Mouse (Mus musculus): ENCODE data around the gene Ccdc13. TPM values are rescaled to one million over a fixed set of nuclear protein-coding genes. Genes with fewer than 3 reads are reported as not detected.

The Ccdc13 gene
- total RNA-seq, 1 experiment from 2014 or later, result not detected

DNA sequence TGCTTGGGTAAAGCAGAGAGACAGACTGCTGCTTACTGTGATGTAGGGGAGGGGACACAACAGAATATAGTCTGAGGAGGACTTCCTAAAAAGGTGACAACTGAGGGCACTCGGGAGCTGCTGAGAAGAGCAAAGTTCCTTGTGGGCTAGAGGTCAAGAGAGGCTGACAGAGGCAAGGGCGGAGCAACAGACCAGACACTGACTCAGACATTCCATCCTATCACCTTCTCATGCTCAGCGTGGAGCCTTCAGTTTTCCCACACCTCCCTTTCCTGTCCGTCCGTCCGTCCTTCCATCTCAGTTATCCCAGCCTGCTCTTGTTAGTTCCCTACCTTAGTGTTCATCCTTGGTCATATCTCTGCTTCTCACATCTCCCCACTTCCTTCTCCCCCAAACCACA lies 24.1 kb downstream of the Ccdc13 start:
- no peak for ATAC-seq (ENCODE audit: extremely low read depth, insufficient number of reproducible peaks, low FRiP score, poor library complexity, severe bottlenecking)

DNA sequence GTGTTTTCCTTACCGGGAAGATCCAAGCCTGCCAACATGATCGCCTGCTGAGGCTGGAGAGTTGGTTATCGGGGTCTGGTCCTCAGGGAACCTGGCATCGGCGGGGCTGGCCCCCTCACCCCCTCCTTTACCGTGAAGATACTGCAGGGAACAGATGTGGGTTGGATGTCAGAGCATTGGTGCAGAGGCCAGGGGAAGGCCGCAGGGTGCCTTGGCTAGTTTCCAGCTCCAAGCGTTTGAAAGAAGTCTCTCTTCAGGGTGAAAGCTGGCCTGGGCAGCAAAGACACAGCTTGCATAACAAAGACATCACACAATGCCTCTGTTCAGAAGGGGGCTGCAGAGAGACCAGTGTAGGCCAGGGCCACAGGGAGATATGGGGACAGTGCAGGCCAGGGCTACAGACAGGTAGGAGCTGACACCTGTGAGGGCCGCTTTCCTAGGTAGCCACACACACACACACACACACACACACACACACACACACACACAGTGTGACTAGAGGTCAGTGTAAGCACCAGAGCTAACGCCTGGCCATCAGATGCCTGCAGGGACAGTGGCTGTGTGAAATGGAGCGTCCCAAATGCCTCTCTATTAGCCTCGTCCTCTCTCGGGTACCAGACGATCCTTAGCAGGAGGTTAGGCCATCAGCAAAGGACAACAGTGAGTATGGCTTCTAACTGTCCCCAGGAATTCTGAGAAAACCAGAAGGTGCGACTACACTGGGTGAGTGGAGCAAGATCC lies 29.0 kb downstream of the Ccdc13 start:
- no peak for ATAC-seq (ENCODE audit: extremely low read depth, insufficient number of reproducible peaks, low FRiP score, poor library complexity, severe bottlenecking)

DNA sequence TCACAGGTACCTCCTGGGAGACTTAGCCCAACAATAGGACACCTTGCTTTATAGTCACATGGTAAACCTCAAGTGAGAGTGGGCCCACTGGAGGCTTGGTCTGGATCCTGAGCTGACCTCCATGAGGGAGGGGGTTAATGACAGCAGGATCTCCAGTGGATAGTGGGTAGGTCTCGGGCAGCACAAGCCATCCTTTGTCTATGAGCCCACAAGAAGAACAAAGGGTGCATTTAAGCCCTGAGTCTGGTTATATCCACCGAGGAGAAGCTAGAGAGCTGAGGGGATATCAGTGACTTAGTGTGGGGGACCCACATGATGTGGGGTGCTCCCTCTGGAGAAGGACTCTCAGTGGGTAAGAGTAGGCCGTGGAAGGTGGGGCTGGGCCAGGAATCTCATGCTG lies 30.8 kb downstream of the Ccdc13 start:
- ATAC-seq (ENCODE audit: extremely low read depth, insufficient number of reproducible peaks, low FRiP score, poor library complexity, severe bottlenecking), result no peak

DNA sequence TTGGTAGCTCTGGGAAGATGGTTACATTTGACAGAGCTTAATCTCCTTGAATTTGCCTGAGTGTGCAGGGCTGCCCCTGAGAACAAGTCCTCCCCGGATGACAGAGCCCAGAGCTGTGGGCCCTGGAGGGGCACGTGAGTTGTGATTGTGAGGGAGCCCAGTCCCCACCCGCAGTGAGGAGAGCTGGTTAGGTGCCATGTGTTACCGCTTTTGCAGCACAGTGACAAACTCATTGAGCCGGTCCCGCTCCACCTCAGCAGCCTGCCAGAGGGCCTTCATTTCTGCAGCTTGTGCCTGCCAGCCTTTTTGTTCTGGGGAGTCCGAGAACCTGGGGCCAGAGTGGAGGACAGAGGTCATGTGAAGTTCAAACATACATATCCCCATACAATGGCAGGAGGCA lies 31.3 kb downstream of the Ccdc13 start:
- no peak for ATAC-seq (ENCODE audit: extremely low read depth, insufficient number of reproducible peaks, low FRiP score, poor library complexity, severe bottlenecking)

DNA sequence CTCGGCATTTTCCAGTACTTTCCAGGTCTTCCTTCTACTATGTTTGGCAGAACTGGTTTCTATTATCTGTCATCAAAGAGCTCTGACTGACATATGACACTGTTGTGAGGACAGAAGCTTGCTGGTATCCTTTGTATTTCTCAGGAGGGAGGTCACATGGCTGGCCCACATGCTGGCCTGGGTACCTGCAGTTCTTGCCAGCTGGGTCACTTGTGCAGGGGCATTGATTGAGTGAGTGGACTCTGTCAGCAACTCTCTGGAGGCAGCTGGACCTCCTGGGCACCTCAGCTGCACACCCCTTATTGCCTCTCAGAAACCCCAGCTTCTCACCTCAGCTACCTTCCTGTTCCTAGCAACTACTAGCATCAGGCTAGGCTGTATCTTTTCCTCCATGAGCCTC lies 31.7 kb downstream of the Ccdc13 start:
- no peak for ATAC-seq (ENCODE audit: extremely low read depth, insufficient number of reproducible peaks, low FRiP score, poor library complexity, severe bottlenecking)

DNA sequence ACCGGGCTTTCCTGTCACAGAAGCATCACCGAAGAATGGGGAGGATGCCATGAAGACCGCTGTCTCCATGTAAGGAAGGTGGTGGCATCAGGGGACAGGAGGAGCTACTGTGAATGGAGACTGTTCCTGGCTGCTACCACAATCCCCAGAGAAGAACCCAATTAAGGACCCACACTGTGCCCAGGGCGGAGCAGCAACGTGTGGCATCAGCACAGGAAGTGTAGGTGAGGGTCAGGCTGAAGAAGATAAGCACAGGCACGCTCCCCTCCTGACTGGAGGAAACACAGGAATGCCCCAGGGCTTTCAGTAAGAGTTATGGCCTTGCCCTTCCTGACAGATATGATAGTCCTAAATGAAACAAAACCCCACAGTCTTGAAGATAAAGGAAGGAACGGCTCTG lies 36.5 kb downstream of the Ccdc13 start:
- no peak for ATAC-seq (ENCODE audit: extremely low read depth, insufficient number of reproducible peaks, low FRiP score, poor library complexity, severe bottlenecking)

DNA sequence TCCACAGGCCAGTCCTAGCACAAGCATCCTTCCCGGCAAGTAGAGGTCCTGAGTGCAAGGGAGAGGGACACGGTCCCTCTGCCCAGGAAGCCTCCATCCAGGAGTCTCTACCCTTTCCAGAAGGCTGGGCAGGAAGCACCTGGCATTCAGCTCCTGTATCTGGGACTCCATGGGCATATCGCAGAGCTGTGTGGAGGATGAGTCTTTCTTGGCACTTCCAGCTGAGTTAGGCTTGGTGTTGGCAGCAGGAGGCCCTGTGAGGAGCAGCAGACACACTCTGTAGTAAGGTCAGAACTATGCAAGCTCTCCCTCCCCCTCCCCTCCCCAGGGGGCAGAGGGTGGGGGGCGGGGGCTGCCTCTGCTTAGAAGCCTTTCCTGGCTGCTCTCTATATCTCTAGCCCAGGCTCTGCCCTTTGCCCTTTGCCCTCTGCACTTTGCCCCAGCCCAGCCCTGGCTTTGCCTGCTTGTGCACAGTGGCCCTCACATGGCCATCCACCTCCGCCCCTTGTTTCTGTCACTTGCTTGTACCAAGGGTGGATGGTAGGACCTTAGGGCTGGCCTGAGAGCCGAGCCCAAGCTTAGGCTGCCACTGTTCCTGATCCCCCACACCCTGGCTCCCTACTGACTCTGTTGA lies 40.3 kb downstream of the Ccdc13 start:
- no peak for ATAC-seq (ENCODE audit: extremely low read depth, insufficient number of reproducible peaks, low FRiP score, poor library complexity, severe bottlenecking)

DNA sequence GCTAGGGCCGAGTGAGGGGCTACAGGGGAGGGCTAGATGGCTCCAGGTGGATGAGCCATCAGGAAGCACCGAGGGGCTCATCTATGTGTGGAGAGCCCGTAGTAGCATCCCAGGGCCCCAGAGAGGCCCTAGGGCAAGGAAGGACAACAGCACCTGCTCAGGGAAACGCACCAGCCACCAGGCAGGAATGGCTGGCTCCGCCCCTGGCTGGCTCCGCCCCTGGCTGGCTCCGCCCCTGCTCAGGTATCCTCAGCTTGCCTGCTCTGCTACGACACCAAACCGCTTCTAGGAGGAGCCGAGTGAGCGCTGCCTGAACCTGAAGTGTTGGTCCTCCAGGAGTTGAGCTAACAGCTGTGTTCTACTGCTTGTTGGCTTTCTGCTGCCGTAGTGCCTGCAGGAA lies 41.5 kb downstream of the Ccdc13 start:
- ATAC-seq (ENCODE audit: extremely low read depth, insufficient number of reproducible peaks, low FRiP score, poor library complexity, severe bottlenecking), result no peak

DNA sequence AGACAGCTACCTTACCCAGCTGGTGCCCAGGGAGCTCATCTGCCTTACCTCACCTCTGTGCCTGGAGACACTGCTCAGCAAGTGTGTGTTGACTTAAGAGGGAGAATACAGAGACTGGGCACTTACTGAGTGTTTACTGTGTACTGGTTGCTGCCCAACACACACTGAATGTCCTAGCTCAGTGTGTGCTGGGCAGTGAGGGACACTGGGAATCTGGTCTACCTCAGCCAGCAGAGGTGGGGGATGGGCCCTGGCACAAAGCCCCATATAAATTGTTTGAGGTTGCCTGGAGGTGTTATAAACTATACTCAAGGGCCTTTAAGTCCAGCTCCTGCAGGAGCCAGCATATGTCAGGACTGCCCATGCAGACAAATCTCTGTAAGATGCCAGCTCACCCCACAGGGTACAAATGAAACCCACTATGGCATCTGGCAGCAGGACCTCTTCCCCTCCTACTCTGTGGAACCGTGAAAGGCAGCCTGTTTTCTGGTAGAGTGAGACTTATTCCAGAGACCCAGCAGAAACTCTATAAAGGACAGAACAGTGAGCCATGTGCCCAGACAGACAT lies 44.2 kb downstream of the Ccdc13 start:
- no peak for ATAC-seq (ENCODE audit: extremely low read depth, insufficient number of reproducible peaks, low FRiP score, poor library complexity, severe bottlenecking)

DNA sequence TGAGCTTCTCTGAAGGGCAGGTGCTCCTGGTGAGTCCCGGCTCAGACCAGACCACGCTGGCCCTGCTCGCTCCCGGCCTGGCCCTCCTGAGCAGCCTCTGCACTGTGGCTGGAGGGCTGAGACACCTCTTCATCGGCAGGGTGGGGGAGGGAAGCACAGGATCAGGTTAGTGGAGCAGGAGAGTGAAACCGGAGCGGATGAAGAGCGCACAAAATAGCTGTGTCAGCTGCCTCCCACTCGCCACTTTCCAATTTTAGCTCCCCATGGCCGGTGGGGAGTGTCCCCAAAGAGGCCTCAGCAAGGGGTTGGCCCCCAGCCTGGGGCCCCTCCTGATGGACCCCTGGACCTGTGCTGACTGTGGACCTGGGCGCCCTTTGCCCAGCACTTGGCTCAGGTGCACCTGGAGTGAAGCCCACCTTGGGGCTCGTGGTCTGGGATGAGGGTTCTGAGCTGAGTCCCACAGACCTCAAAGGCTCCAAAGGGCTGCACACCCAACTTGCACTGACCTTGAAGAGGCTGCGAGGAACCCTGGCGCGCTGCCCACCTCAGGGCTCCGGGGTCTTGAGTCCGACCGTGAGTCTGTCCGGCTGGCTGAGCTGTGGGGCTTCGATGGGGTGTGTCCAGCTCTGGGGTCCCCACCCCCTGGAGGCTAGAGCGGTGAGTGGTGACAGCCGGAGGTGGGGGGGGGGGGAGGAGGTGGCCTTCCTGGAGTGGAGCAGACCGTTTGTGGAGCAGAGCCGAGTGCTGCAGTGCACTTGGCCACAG lies 47.3 kb downstream of the Ccdc13 start, which contains the start of gene Hhatl:
Gene Hhatl (minus strand): TSS at position 751 of the 765 bp plus-strand sequence.
- no peak for ATAC-seq (ENCODE audit: extremely low read depth, insufficient number of reproducible peaks, low FRiP score, poor library complexity, severe bottlenecking)

DNA sequence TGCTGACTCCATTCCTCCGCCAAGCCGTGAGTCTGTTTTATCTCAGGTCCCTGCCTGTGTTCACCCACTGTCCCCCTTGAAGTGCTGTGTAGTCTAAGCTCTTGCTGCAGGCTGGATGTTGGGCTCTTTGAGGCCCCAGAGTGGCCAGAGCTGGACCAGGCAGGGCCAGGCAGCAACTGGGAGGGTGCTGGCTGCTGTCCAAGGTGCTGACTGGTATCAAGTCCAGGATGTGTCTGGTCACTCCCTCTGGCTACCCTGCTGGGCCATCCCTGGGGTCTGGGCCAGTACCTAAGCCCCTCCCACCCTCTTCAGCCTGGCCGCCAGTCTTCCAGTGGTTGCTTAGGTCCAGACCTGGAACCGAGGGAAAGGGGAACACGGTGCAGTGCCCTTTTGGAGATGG lies 48.1 kb downstream of the Ccdc13 start:
- no peak for ATAC-seq (ENCODE audit: extremely low read depth, insufficient number of reproducible peaks, low FRiP score, poor library complexity, severe bottlenecking)

DNA sequence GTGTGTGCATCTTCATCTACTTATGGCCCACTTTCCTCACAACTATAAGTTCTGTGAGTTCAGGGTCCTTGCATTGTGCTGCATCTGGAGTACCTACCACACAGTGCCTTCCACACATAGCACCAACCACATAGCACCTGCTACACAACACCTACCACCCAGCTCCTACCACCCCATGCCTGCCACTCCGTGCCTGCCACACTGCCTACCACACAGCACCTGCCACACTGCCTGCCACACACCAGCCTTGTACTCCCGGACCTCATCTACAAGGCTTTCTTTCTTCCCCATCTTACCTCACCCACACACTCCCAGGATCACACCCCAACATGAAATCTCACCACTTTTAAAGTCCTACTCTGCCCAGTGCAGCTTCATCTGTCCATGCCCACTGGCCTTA lies 52.9 kb downstream of the Ccdc13 start:
- ATAC-seq (ENCODE audit: extremely low read depth, insufficient number of reproducible peaks, low FRiP score, poor library complexity, severe bottlenecking), result no peak

DNA sequence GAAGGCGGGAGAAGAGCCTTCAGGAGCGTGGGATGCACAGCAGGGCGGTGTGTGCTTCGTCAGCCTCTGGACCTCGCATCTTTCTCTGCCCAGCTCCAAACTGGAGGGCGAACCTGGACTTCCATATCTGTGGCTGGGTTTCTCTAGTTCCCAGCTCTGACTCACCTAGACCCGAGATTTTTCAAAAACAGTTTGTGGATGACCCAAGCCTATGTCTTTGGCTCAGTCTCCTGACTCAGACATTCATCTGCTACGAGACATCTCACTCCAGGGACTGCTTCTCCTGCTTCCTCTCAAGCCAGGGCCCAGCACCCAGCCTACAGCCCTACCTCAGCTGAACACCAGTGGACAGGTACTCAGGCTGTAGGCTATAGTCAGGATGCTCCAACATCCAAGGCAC lies 54.0 kb downstream of the Ccdc13 start:
- ATAC-seq (ENCODE audit: extremely low read depth, insufficient number of reproducible peaks, low FRiP score, poor library complexity, severe bottlenecking), result no peak

DNA sequence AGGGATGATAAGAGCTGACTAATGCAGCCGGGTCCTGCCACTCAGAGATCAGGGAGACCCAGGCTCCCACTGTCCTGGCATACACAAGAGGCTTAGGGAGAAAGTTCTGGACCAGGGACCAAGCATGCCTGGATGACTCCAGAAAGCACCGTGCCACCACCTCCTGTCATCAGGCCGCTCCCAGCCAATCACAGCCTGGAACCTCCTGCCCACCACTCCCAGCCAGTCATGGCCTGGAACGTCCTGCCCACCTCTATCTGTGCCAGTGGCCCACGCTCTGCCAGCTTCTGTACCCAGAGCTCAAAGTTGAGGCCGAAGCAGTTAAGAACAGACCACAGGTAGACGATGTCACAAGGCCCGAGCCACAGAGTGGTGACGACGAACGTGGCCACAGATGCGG lies 54.5 kb downstream of the Ccdc13 start:
- no peak for ATAC-seq (ENCODE audit: extremely low read depth, insufficient number of reproducible peaks, low FRiP score, poor library complexity, severe bottlenecking)

DNA sequence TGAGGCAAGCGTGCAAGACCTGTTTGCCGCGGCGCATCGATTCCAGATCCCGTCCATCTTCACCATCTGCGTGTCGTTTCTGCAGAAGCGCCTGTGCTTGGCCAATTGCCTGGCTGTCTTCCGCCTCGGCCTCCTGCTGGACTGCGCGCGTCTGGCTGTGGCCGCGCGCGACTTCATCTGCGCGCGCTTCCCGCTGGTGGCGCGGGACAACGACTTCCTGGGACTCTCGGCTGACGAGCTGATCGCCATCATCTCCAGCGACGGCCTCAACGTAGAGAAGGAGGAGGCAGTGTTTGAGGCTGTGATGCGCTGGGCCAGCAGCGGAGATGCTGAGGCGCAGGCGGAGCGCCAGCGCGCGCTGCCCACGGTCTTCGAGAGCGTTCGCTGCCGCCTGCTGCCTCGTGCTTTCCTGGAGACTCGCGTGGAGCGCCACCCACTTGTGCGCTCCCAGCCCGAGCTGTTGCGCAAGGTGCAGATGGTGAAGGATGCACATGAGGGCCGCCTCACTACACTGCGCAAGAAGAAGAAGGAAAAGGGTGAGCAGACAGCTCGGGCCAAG lies 61.1 kb downstream of the Ccdc13 start:
- ATAC-seq (ENCODE audit: extremely low read depth, insufficient number of reproducible peaks, low FRiP score, poor library complexity, severe bottlenecking), result no peak

DNA sequence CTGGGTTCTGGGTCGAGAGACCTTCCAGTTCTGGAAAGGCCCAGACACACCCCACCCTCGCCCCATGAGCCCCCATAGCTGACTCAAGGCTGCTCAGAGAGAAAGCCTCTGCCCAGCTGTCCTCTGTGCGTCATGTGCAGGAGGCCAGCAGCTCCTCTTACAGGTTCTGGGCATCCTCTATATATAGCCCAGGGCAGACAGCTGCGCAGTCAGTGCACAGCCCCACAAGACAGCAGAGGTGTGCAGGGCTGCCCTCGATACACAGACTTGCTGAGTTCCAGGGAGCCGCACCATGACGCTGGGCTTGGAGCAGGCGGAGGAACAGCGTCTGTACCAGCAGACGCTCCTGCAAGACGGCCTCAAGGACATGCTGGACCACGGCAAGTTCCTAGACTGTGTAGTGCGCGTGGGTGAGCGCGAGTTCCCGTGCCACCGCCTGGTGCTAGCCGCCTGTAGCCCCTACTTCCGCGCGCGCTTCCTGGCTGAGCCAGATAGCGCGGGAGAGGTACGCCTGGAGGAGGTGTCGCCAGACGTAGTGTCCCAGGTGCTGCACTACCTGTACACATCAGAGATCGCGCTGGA lies 61.7 kb downstream of the Ccdc13 start, which contains the start of gene Klhl40:
Gene Klhl40 (plus strand): TSS at position 124 of the 582 bp plus-strand sequence.
- ATAC-seq (ENCODE audit: extremely low read depth, insufficient number of reproducible peaks, low FRiP score, poor library complexity, severe bottlenecking), result no peak

DNA sequence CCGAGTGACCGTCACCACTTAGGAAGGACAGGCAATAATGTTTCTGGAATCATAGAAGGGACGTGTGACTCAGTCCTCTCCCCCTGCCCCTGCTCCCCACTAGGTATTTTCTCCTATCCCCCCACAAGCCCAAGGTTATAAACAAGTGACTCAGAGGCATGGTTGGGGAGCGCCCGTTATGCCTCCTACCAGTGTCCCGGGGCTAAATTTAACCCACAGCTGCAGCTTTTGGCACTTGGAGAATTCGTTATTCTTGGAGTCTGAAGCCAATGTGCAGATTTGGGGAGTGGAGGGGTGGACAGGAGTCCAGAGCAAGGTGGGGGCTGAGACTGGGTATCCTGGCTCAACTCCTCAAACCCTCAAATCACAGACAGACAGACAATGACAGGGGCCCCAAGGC lies 62.8 kb downstream of the Ccdc13 start:
- ATAC-seq (ENCODE audit: extremely low read depth, insufficient number of reproducible peaks, low FRiP score, poor library complexity, severe bottlenecking), result no peak

DNA sequence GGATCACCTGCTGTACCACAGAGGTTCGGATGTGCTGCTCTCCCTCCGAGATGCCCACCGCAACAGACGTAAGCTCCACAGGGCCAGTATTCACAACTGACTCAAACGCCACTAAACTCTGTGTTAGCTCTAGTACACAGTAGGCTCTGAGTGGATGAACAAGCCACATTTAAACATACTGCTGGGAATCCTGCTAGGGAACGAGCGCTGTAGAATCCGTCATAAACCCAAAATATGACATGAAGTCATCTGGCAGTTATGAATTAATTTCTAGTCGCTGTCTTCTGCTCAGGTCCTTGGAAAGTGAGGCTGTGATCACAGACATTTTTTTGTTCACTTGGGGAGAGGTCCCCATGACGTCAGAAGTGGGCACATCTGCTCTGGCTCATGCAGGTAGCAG lies 63.3 kb downstream of the Ccdc13 start:
- ATAC-seq (ENCODE audit: extremely low read depth, insufficient number of reproducible peaks, low FRiP score, poor library complexity, severe bottlenecking), result no peak

DNA sequence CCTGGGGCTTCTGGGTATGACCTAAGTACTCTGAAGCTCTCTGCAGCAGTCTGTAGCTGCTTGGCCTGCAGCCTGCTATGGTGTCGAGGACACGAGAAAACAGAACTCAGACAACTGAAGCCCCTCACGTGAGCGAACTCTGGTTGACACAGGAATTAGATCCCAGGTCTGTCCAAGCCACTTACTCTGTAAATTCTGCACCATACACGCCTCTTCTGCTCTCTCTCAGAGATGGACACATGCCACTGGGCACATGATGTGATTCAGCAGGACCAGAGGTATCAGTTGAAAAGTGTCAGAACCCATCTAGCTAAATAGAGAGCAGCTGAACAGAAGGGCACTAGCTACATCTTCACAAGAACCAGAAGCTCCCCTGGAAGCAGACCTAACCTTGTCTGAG lies 66.8 kb downstream of the Ccdc13 start:
- ATAC-seq (ENCODE audit: extremely low read depth, insufficient number of reproducible peaks, low FRiP score, poor library complexity, severe bottlenecking), result no peak
